31 mouse cellular contexts compared by ENCODE assay signal in genomic region chr13:36018017-36018416, GRCm38 (mm10). TPM values are rescaled to one million over a fixed set of nuclear protein-coding genes. Genes with fewer than 3 reads are reported as not detected.
DNase-seq lines count a peak whose midpoint lies in the region; ATAC-seq and TF ChIP-seq lines count a peak whose summit lies in the region.
"Had no signal": no experiment of that assay in that cellular context is flagged by ENCODE, and none has a peak within 500 bp of the region (broad histone marks: within the 10 kb centered on the region; RNA-seq: fewer than 3 reads in every experiment).

No protein-coding gene starts in this region.

- no peaks in the 10 kb centered on the region for H3K27me3 ChIP-seq in heart, embryonic 10.5 days (ENCODE audit: insufficient read depth, poor library complexity, severe bottlenecking)
- H3K27me3 ChIP-seq in heart, embryonic 12.5 days (replicated peaks), result no peaks in the 10 kb centered on the region
- H3K27me3 ChIP-seq in forebrain, postnatal 0 days (ENCODE audit: insufficient read depth, low read length), result no peaks in the 10 kb centered on the region
- H3K27me3 ChIP-seq: hindbrain, embryonic 15.5 days; kidney, embryonic 15.5 days; limb, embryonic 12.5 days; liver, embryonic 15.5 days; midbrain, embryonic 15.5 days; neural tube, embryonic 12.5 days had no signal

- H3K9ac ChIP-seq in heart, embryonic 12.5 days, result no peak overlapping the region
- no peak overlapping the region for H3K9ac ChIP-seq in forebrain, postnatal 0 days
- H3K9ac ChIP-seq: hindbrain, embryonic 15.5 days; kidney, embryonic 15.5 days; limb, embryonic 12.5 days; liver, embryonic 15.5 days; lung, embryonic 14.5 days; midbrain, embryonic 15.5 days; neural tube, embryonic 12.5 days had no signal

- H3K4me1 ChIP-seq in heart, embryonic 10.5 days, result peaks cover 17% of the 10 kb centered on the region
- H3K4me1 ChIP-seq in heart, embryonic 12.5 days (replicated peaks), result peaks cover 38% of the 10 kb centered on the region
- 0 out of 2 replicates have a peak, but pooled peaks cover 6% of the 10 kb centered on the region for H3K4me1 ChIP-seq in forebrain, postnatal 0 days (ENCODE audit: insufficient read depth)
- H3K4me1 ChIP-seq: limb, embryonic 12.5 days had no signal

- intact Hi-C loops in heart, postnatal 10 days (cut with DNase I), result loop anchor here (2.0 to 10.0 kb wide), 4 partner anchors 99 to 1295 kb away; partner anchors contain the start of genes Fars2 and Lyrm4

- H3K4me3 ChIP-seq in heart, embryonic 10.5 days, result no peak overlapping the region
- H3K4me3 ChIP-seq in heart, embryonic 12.5 days, result no peak overlapping the region
- no peak overlapping the region for H3K4me3 ChIP-seq in forebrain, postnatal 0 days (ENCODE audit: low read depth, low read length)
- H3K4me3 ChIP-seq: erythroblast, embryonic 14.5 days; hindbrain, embryonic 15.5 days; kidney, embryonic 15.5 days; layer of hippocampus, adult 2 months; left cerebral cortex, adult 2 months; limb, embryonic 12.5 days; liver, embryonic 15.5 days; midbrain, embryonic 15.5 days; neural tube, embryonic 12.5 days had no signal

- TF ChIP-seq CTCF in forebrain, postnatal 0 days (IDR thresholded peaks at IDR 0.05; ENCODE audit: low read depth), result no peak

- no peak overlapping the region for H3K27ac ChIP-seq in heart, embryonic 10.5 days
- no peak overlapping the region for H3K27ac ChIP-seq in heart, embryonic 12.5 days (ENCODE audit: poor library complexity, severe bottlenecking)
- H3K27ac ChIP-seq in forebrain, postnatal 0 days (ENCODE audit: low read depth, low read length), result no peak overlapping the region
- H3K27ac ChIP-seq: hindbrain, embryonic 15.5 days; kidney, embryonic 15.5 days; layer of hippocampus, adult 2 months; left cerebral cortex, adult 2 months; limb, embryonic 12.5 days; liver, embryonic 15.5 days; neural tube, embryonic 12.5 days; stomach, postnatal 0 days had no signal

- peak; percentile 91 for DNase-seq in heart, adult 11 months
- no peak for DNase-seq in heart, embryonic 10.5 days (ENCODE audit: low spot score)
- DNase-seq in heart, postnatal 10 days, result peak; percentile 62 to 63
- peak; percentile 76 for DNase-seq in Muller cell, postnatal 12 days (ENCODE audit: inconsistent ontology term)
- peak; percentile 71 for DNase-seq in adipocyte (ENCODE audit: low spot score)
- no peak for DNase-seq in forebrain, postnatal 0 days
- DNase-seq: adrenal gland, postnatal 25 days; cerebellum, adult 11-12 months; kidney, adult 11 months; kidney, postnatal 36 days; lung, embryonic 14.5 days; lung, postnatal 14 days; right cerebral cortex, adult 18-20 months; spleen, adult 18-20 months; thymus, postnatal 4 days had no signal

- no peaks in the 10 kb centered on the region for H3K9me3 ChIP-seq in heart, embryonic 10.5 days
- H3K9me3 ChIP-seq in heart, embryonic 12.5 days (replicated peaks), result no peaks in the 10 kb centered on the region
- H3K9me3 ChIP-seq in forebrain, postnatal 0 days (ENCODE audit: low read length), result no peaks in the 10 kb centered on the region
- H3K9me3 ChIP-seq: G1E; hindbrain, embryonic 15.5 days; kidney, embryonic 15.5 days; limb, embryonic 12.5 days; liver, embryonic 15.5 days; midbrain, embryonic 15.5 days; neural tube, embryonic 12.5 days had no signal

- H3K36me3 ChIP-seq in heart, embryonic 10.5 days, result no peaks in the 10 kb centered on the region
- no peaks in the 10 kb centered on the region for H3K36me3 ChIP-seq in heart, embryonic 12.5 days
- no peaks in the 10 kb centered on the region for H3K36me3 ChIP-seq in forebrain, postnatal 0 days (ENCODE audit: insufficient read depth)
- H3K36me3 ChIP-seq: hindbrain, embryonic 15.5 days; kidney, embryonic 15.5 days; limb, embryonic 12.5 days; liver, embryonic 15.5 days; midbrain, embryonic 15.5 days; neural tube, embryonic 12.5 days had no signal

- no peak for ATAC-seq in heart, embryonic 12.5 days (ENCODE audit: insufficient number of reproducible peaks, low FRiP score)
- no peak for ATAC-seq in forebrain, postnatal 0 days
- ATAC-seq: forebrain, embryonic 16.5 days; inflammation-experienced regulatory T-cells, adult 6 months; midbrain, embryonic 15.5 days had no signal

- 54% methylated on average over 2 of the region's 2 CpGs for WGBS in heart, embryonic 10.5 days
- 45% methylated on average over 2 of the region's 2 CpGs for WGBS in heart, embryonic 12.5 days
- WGBS in forebrain, postnatal 0 days, result 70% methylated on average over 2 of the region's 2 CpGs

- no peak overlapping the region for H3K4me2 ChIP-seq in heart, embryonic 12.5 days
- H3K4me2 ChIP-seq in forebrain, postnatal 0 days (ENCODE audit: low read depth), result no peak overlapping the region
- H3K4me2 ChIP-seq: hindbrain, embryonic 15.5 days; kidney, embryonic 15.5 days; limb, embryonic 12.5 days; liver, embryonic 15.5 days; lung, embryonic 14.5 days; midbrain, embryonic 15.5 days; neural tube, embryonic 12.5 days had no signal

RNA-seq across cellular contexts. Expression of gene Ppp1r3g, which starts 59.4 kb away (rescaled TPM):
- polyA plus RNA-seq in heart, embryonic 10.5 days (2016; fragmentation: Nextera tagmentation; extraction: Ambion mirVana), result 6.2 and 7.6 TPM in 2 replicates
- total RNA-seq in heart, postnatal 10 days (2021), result 1 to 10 TPM in 1 of 2 experiments, under 1 TPM in 1; 0.79 to 1.3 TPM
- 6.8 and 7.7 TPM in 2 replicates for polyA plus RNA-seq in heart, embryonic 12.5 days (2016; fragmentation: Nextera tagmentation; extraction: Ambion mirVana)
- 1.2 TPM in 2 replicates for total RNA-seq in forebrain, postnatal 0 days (2014; rRNA removed)
- polyA plus RNA-seq in forebrain, postnatal 0 days (2015; fragmentation: Nextera tagmentation; extraction: Ambion mirVana), result 0.42 and 0.53 TPM in 2 replicates
- total RNA-seq: hematopoietic stem cell, adult 5-6 weeks had no signal
- polyA plus RNA-seq: erythroblast, embryonic 14.5 days; thymus, postnatal 0 days had no signal

Comparison
In these comparisons a context has a peak if more than half of its experiments do, and no peak if none do; other contexts are left out.
1. DNase-seq: peak in heart, adult 11 months (single experiment), heart, postnatal 10 days (2 of 2), Muller cell, postnatal 12 days (single experiment) and adipocyte (single experiment); none in heart, embryonic 10.5 days (single experiment) and forebrain, postnatal 0 days (single experiment).